Mouse (Mus musculus) frontal cortex, adult 2 months (tissue): ENCODE results near the gene Fcgr4. TPM values are rescaled to one million over a fixed set of nuclear protein-coding genes. Genes with fewer than 3 reads are reported as not detected.
"Not testable (repeated sequence)": the region's sequence is repeated elsewhere in the genome, so short reads cannot be mapped to it uniquely, and the experiment has no call there.

ENCODE experiments used
- DNase-seq, 2 experiments: peaks; one replicate each; pipeline ENCODE4 v3.0.0; 2022; ENCODE audit warnings: low spot score in 1 of 2; ENCODE audit errors: extremely low spot score in 1 of 2
- polyA plus RNA-seq: library from polyadenylated mRNA; depleted of rRNA; stranded (reverse); fragments of >200 nt; gene quantifications from 2 replicates; pipeline ENCODE4 v1.2.3, GENCODE M21; 2012

Gene Fcgr4
- polyA plus RNA-seq, 1 experiment = 0.64 TPM

- DNase-seq = no peak
These were observed 30.5 kb downstream of the Fcgr4 start for GRCm38 (mm10) chr1:171049263-171049662.

GRCm38 (mm10) chr1:171050774-171051173 is 32.1 kb downstream of the Fcgr4 start:
- no peak for DNase-seq

GRCm38 (mm10) chr1:171053305-171053704 is 34.6 kb downstream of the Fcgr4 start:
- DNase-seq = no peak

GRCm38 (mm10) chr1:171057253-171057652 is 38.5 kb downstream of the Fcgr4 start:
- no peak for DNase-seq

GRCm38 (mm10) chr1:171059203-171059602 is 40.5 kb downstream of the Fcgr4 start:
- no peak for DNase-seq

- DNase-seq = no peak
These were observed 41.7 kb downstream of the Fcgr4 start for GRCm38 (mm10) chr1:171060392-171060791.

GRCm38 (mm10) chr1:171061566-171061965 is 42.8 kb downstream of the Fcgr4 start:
- DNase-seq = no peak

GRCm38 (mm10) chr1:171063569-171064490 is 45.1 kb downstream of the Fcgr4 start:
- DNase-seq = not testable (repeated sequence)

GRCm38 (mm10) chr1:171064491-171065242 is 45.9 kb downstream of the Fcgr4 start, which contains the start of gene Fcgr3:
Gene Fcgr3 (minus strand): TSS chr1:171064935.
- DNase-seq = peak; percentile 69 to 76

- peak in 1 of 2 experiments; percentile 68 for DNase-seq
These were observed 46.5 kb downstream of the Fcgr4 start for GRCm38 (mm10) chr1:171065243-171065587.

- DNase-seq = peak; percentile 34 to 46
These were observed 47.0 kb downstream of the Fcgr4 start for GRCm38 (mm10) chr1:171065768-171066167.

- DNase-seq = not testable (repeated sequence)
These were observed 47.9 kb downstream of the Fcgr4 start for GRCm38 (mm10) chr1:171066583-171066982.

- DNase-seq = not testable (repeated sequence)
These were observed 49.2 kb downstream of the Fcgr4 start for GRCm38 (mm10) chr1:171067928-171068327.

GRCm38 (mm10) chr1:171069508-171069907 is 50.8 kb downstream of the Fcgr4 start:
- DNase-seq = not testable (repeated sequence)

GRCm38 (mm10) chr1:171070879-171071278 is 52.2 kb downstream of the Fcgr4 start:
- not testable (repeated sequence) for DNase-seq

- DNase-seq = not testable (repeated sequence)
These were observed 53.0 kb downstream of the Fcgr4 start for GRCm38 (mm10) chr1:171071726-171072125.

- not testable (repeated sequence) for DNase-seq
These were observed 53.5 kb downstream of the Fcgr4 start for GRCm38 (mm10) chr1:171072217-171072616.

- DNase-seq = not testable (repeated sequence)
These were observed 55.6 kb downstream of the Fcgr4 start for GRCm38 (mm10) chr1:171074283-171074682.

- not testable (repeated sequence) for DNase-seq
These were observed 57.5 kb downstream of the Fcgr4 start for GRCm38 (mm10) chr1:171076176-171076575.

- not testable (repeated sequence) for DNase-seq
These were observed 58.5 kb downstream of the Fcgr4 start for GRCm38 (mm10) chr1:171077192-171077591.

- not testable (repeated sequence) for DNase-seq
These were observed 59.2 kb downstream of the Fcgr4 start for GRCm38 (mm10) chr1:171077955-171078354.
